ENCODE assay signal across 9 mouse cellular contexts in the genomic region with DNA sequence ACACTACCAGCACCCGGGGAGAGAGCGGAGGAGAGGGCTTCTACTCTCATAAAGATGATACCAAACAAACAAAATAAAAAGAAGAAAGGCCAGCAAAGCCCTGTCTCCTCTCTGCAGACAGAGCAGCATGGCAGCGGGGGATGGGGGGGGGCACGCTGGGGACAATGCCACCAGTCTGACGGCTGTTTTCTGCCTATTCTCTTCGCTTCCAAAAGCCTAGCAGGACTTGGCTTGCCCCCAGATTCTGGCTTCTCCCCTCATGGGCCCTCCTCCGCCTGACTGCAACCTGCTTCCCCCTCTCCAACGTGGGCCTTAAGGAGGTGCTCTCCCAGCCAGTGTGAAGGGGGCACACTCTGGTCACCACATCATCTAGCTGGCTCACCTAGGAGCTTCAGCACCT. TPM values are rescaled to one million over a fixed set of nuclear protein-coding genes. Genes with fewer than 3 reads are reported as not detected.
A peak's percentile ranks its signal among the peaks of the same experiment; 100 is the strongest.
DNase-seq lines count a peak whose midpoint lies in the region; ATAC-seq lines count a peak whose summit lies in the region.
"Had no signal": no experiment of that assay in that cellular context is flagged by ENCODE, and none has a peak within 500 bp of the region (broad histone marks: within the 10 kb centered on the region; RNA-seq: fewer than 3 reads in every experiment).

No protein-coding gene starts in this region.

- H3K36me3 ChIP-seq in embryonic facial prominence, embryonic 15.5 days = peaks cover 51% of the 10 kb centered on the region
- H3K36me3 ChIP-seq in midbrain, embryonic 11.5 days (ENCODE audit: control insufficient read depth, insufficient read depth, low read length) = no peaks in the 10 kb centered on the region; the same call in 1 of the 2 replicates

- no peak overlapping the region; the same call in 1 of the 2 replicates for H3K4me2 ChIP-seq in embryonic facial prominence, embryonic 15.5 days (replicated peaks)
- peak overlapping the region; percentile 2; the same call in 1 of the 2 replicates for H3K4me2 ChIP-seq in midbrain, embryonic 11.5 days

- intact Hi-C loops in left cerebral cortex, postnatal 14 days (cut with DNase I) = no loop called here

- no peak overlapping the region for H3K9ac ChIP-seq in embryonic facial prominence, embryonic 15.5 days
- peak overlapping the region; percentile 42 for H3K9ac ChIP-seq in midbrain, embryonic 11.5 days (ENCODE audit: low read length)

- H3K9me3 ChIP-seq in embryonic facial prominence, embryonic 15.5 days (replicated peaks) = no peaks in the 10 kb centered on the region
- H3K9me3 ChIP-seq in midbrain, embryonic 11.5 days (ENCODE audit: control insufficient read depth, low read length) = no peaks in the 10 kb centered on the region

- DNase-seq in left cerebral cortex, adult 18-20 months (ENCODE audit: low spot score in 2 of 2) = peak; percentile 38 to 50
- DNase-seq in left cerebral cortex, postnatal 14 days (ENCODE audit: low spot score in 2 of 2) = no peak
- peak; percentile 74 for DNase-seq in cerebellum, adult 9-10 months
- DNase-seq in midbrain, embryonic 11.5 days (ENCODE audit: low spot score, missing footprints) = no peak
- DNase-seq in right cerebral cortex, adult 18-20 months = no peak
- DNase-seq in adrenal gland, adult 8-10 months = no peak
- no peak for DNase-seq in right cerebral cortex, adult 2 months (ENCODE audit: low spot score in 2 of 2)
- DNase-seq: gastrocnemius, postnatal 14 days had no signal

- peak overlapping the region; percentile 44; the same call in 1 of the 2 replicates for H3K27ac ChIP-seq in embryonic facial prominence, embryonic 15.5 days (replicated peaks)
- H3K27ac ChIP-seq in midbrain, embryonic 11.5 days (ENCODE audit: low read depth, low read length) = peak overlapping the region; percentile 40; the same call in 1 of the 2 replicates

- H3K27me3 ChIP-seq in embryonic facial prominence, embryonic 15.5 days = no peaks in the 10 kb centered on the region
- H3K27me3 ChIP-seq in midbrain, embryonic 11.5 days (ENCODE audit: control insufficient read depth, insufficient read depth, low read length) = no peaks in the 10 kb centered on the region

- H3K4me1 ChIP-seq in embryonic facial prominence, embryonic 15.5 days = peaks cover 35% of the 10 kb centered on the region
- peaks cover 32% of the 10 kb centered on the region for H3K4me1 ChIP-seq in midbrain, embryonic 11.5 days (ENCODE audit: control insufficient read depth, insufficient read depth, low read length)

- ATAC-seq in embryonic facial prominence, embryonic 15.5 days (ENCODE audit: insufficient number of reproducible peaks, low FRiP score, low TSS enrichment, low read depth) = no peak
- peak; percentile 28 for ATAC-seq in midbrain, embryonic 11.5 days (ENCODE audit: low FRiP score)

- no peak overlapping the region for H3K4me3 ChIP-seq in embryonic facial prominence, embryonic 15.5 days (replicated peaks)
- H3K4me3 ChIP-seq in midbrain, embryonic 11.5 days (ENCODE audit: low read depth, low read length) = no peak overlapping the region

- 31% methylated on average over 8 of the region's 8 CpGs for WGBS in embryonic facial prominence, embryonic 15.5 days
- 25% methylated on average over 8 of the region's 8 CpGs for WGBS in midbrain, embryonic 11.5 days

RNA-seq across cellular contexts. Expression of gene Abcc3, which starts 20.7 kb away (rescaled TPM):
- total RNA-seq in left cerebral cortex, adult 18-20 months (2021) = 1 to 10 TPM; 2.5 to 3.7 TPM
- 1 to 10 TPM; 1.6 to 2.3 TPM for total RNA-seq in left cerebral cortex, postnatal 14 days (2021)
- 2.8 and 4.4 TPM in 2 replicates for polyA plus RNA-seq in embryonic facial prominence, embryonic 15.5 days (2015; fragmentation: Nextera tagmentation; extraction: Ambion mirVana)
- 0.47 and 0.49 TPM in 2 replicates for polyA plus RNA-seq in midbrain, embryonic 11.5 days (2014; fragmentation: Nextera tagmentation; extraction: Ambion mirVana)
- 10 to 100 TPM in 2 of 4 experiments, 1 to 10 TPM in 2; 4.7 to 15.0 (median 9.4) TPM for total RNA-seq in adrenal gland, adult 8-10 months (2022)

Comparison
In these comparisons a context has a peak if more than half of its experiments do, and no peak if none do; other contexts are left out.
1. DNase-seq: peak in left cerebral cortex, adult 18-20 months (2 of 2) and cerebellum, adult 9-10 months (single experiment); none in left cerebral cortex, postnatal 14 days (0 of 2), midbrain, embryonic 11.5 days (single experiment), right cerebral cortex, adult 18-20 months (single experiment), adrenal gland, adult 8-10 months (single experiment) and right cerebral cortex, adult 2 months (0 of 2).